Mouse (Mus musculus) layer of hippocampus, adult 18-20 months (tissue): ENCODE measurements around the gene Slc9a3r1. TPM values are rescaled to one million over a fixed set of nuclear protein-coding genes. Genes with fewer than 3 reads are reported as not detected.

Experiments
- DNase-seq, 2 experiments: peaks; one replicate each; pipeline ENCODE4 v3.0.0; 2022; ENCODE audit warnings: low spot score in 2 of 2
- total RNA-seq, 2 experiments: library from RNA; stranded (reverse); gene quantifications; 2 replicates each; pipeline ENCODE4 v1.2.3; 2021

The Slc9a3r1 gene
- total RNA-seq, 2 experiments from 2014 or later, result 66.9 to 70.4 TPM

- DNase-seq, result no peak
Observed at GRCm38 (mm10) chr11:115161578-115162204, 1.4 kb upstream of the Slc9a3r1 start.

- DNase-seq, result no peak
Observed at GRCm38 (mm10) chr11:115162205-115162601, 938 bp upstream of the Slc9a3r1 start.

GRCm38 (mm10) chr11:115163568-115164150 lies 518 bp downstream of the Slc9a3r1 start:
- DNase-seq, result no peak

GRCm38 (mm10) chr11:115164341-115164975 lies 1.3 kb downstream of the Slc9a3r1 start:
- no peak for DNase-seq

- peak in 1 of 2 experiments; percentile 37 for DNase-seq
Observed at GRCm38 (mm10) chr11:115164976-115165374, 1.8 kb downstream of the Slc9a3r1 start.

GRCm38 (mm10) chr11:115166776-115167175 lies 3.6 kb downstream of the Slc9a3r1 start:
- no peak for DNase-seq

- no peak for DNase-seq
Observed at GRCm38 (mm10) chr11:115167631-115168249, 4.6 kb downstream of the Slc9a3r1 start.

GRCm38 (mm10) chr11:115169430-115169829 lies 6.3 kb downstream of the Slc9a3r1 start:
- no peak for DNase-seq

GRCm38 (mm10) chr11:115171125-115171524 lies 8.0 kb downstream of the Slc9a3r1 start:
- no peak for DNase-seq

GRCm38 (mm10) chr11:115172825-115173287 lies 9.7 kb downstream of the Slc9a3r1 start:
- DNase-seq, result no peak

GRCm38 (mm10) chr11:115173549-115174339 lies 10.6 kb downstream of the Slc9a3r1 start:
- DNase-seq, result no peak

GRCm38 (mm10) chr11:115176399-115177190 lies 13.5 kb downstream of the Slc9a3r1 start:
- DNase-seq, result no peak

- DNase-seq, result no peak
Observed at GRCm38 (mm10) chr11:115177559-115178195, 14.5 kb downstream of the Slc9a3r1 start.

- DNase-seq, result no peak
Observed at GRCm38 (mm10) chr11:115178766-115179165, 15.6 kb downstream of the Slc9a3r1 start.

GRCm38 (mm10) chr11:115179191-115179590 lies 16.1 kb downstream of the Slc9a3r1 start:
- peak in 1 of 2 experiments; percentile 34 for DNase-seq

GRCm38 (mm10) chr11:115179881-115180280 lies 16.7 kb downstream of the Slc9a3r1 start:
- no peak for DNase-seq

GRCm38 (mm10) chr11:115181913-115182638 lies 18.9 kb downstream of the Slc9a3r1 start:
- peak in 1 of 2 experiments; percentile 78 for DNase-seq

- DNase-seq, result no peak
Observed at GRCm38 (mm10) chr11:115184973-115185372, 21.8 kb downstream of the Slc9a3r1 start.

- DNase-seq, result peak; percentile 99 to 100
Observed at GRCm38 (mm10) chr11:115187224-115187639, 24.1 kb downstream of the Slc9a3r1 start, which contains the start of gene Tmem104. Gene Tmem104, plus strand, starts transcription at chr11:115187487.
